In genomic region chr7:101301881-101302456, GRCm38 (mm10) we compare ENCODE assay signal across 8 mouse cellular contexts. TPM values are rescaled to one million over a fixed set of nuclear protein-coding genes. Genes with fewer than 3 reads are reported as not detected.
DNase-seq lines count a peak whose midpoint lies in the region; ATAC-seq lines count a peak whose summit lies in the region.

Gene Atg16l2 (minus strand): TSS chr7:101302251.

- peak; percentile 96 to 98 for DNase-seq in adrenal gland, adult (ENCODE audit: inconsistent age in 2 of 2, low spot score in 1 of 2)
- DNase-seq in embryo, embryonic 10.5 days (ENCODE audit: low spot score), result peak; percentile 94
- DNase-seq in gastrocnemius, postnatal 14 days, result peak; percentile 91
- peak; percentile 81 to 94 for DNase-seq in left cerebral cortex, postnatal 10 days (ENCODE audit: extremely low spot score in 1 of 2, low spot score in 2 of 2)
- peak; percentile 93 for DNase-seq in right cerebral cortex, postnatal 25 days
- DNase-seq in urinary bladder, postnatal 4 days (ENCODE audit: low spot score in 2 of 2), result peak; percentile 89 to 91

- intact Hi-C loops in gastrocnemius, postnatal 14 days (cut with DNase I; ENCODE audit: low total_unique reads), result no loop called here
- intact Hi-C loops in left cerebral cortex, postnatal 10 days (cut with DNase I), result no loop called here

- peak; percentile 89 for ATAC-seq in inflammation-experienced regulatory T-cells, adult 6 months
- ATAC-seq in megakaryocyte-erythroid progenitor cell, adult 5-6 weeks (replicated peaks; ENCODE audit: low FRiP score, low TSS enrichment, poor library complexity, severe bottlenecking), result peak; percentile 87

RNA-seq across cellular contexts. Expression of gene Atg16l2, which starts in this region (rescaled TPM):
- total RNA-seq in gastrocnemius, postnatal 14 days (2021), result 1 to 10 TPM; 5.7 to 7.3 TPM
- polyA plus RNA-seq in inflammation-experienced regulatory T-cells, adult 6 months (2017; shearing (Covaris generic)), result 10 to 100 TPM; 39.3 to 53.6 (median 44.9) TPM
- 10 to 100 TPM; 52.1 to 52.4 TPM for total RNA-seq in left cerebral cortex, postnatal 10 days (2021)
- total RNA-seq in megakaryocyte-erythroid progenitor cell, adult 5-6 weeks (2014; fragmentation: Nextera tagmentation), result 6.1 and 15.3 TPM in 2 replicates
- 0.70 and 1.6 TPM in 2 replicates for total RNA-seq in megakaryocyte-erythroid progenitor cell, adult 5-6 weeks (2017)

Comparison
In these comparisons a context has a peak if more than half of its experiments do, and no peak if none do; other contexts are left out.
1. Peak in every context shown above with its lines: DNase-seq and ATAC-seq.